Mouse (Mus musculus) heart, embryonic 11.5 days (tissue): ENCODE measurements around the gene Ccdc116. TPM values are rescaled to one million over a fixed set of nuclear protein-coding genes. Genes with fewer than 3 reads are reported as not detected.
A peak's percentile ranks its signal among the peaks of the same experiment; 100 is the strongest.

Experiments
- microRNA counts: library from miRNA; unstranded; fragments of <30 nt; microRNA quantifications from one replicate; lab custom pipeline; 2015
- microRNA-seq: library from miRNA; unstranded; fragments of <30 nt; microRNA quantifications from one replicate; pipeline ENCODE4, GENCODE M21; 2016; ENCODE audit warnings: borderline number of aligned reads
- polyA plus RNA-seq: library from polyadenylated mRNA; unstranded; fragments of >200 nt; fragmentation: Nextera tagmentation; extraction: Ambion mirVana; gene quantifications from 2 replicates; pipeline ENCODE4 v1.2.1, GENCODE M21; 2014

The Ccdc116 gene
- polyA plus RNA-seq, 1 experiment from 2014 or later, result not detected

MicroRNAs encoded within 50 kb of the gene (microRNA counts, 519-probe panel; counts per million panel counts)
- microRNA mmu-miR-130b (lab: Ali Mortazavi, UCI), result 6,454 counts per million, percentile 84 among the panel's probes with 10 or more counts
- 2,524 counts per million, percentile 8 among the panel's probes with 10 or more counts for microRNA mmu-miR-301b (lab: Ali Mortazavi, UCI)

Small RNAs within 50 kb of the gene (microRNA-seq; reads per million reads assigned to microRNA genes)
- 5,585 reads per million, percentile 94 among the genes with 10 or more reads in this experiment for gene Mir130b
- 74.9 reads per million, percentile 61 among the genes with 10 or more reads in this experiment for gene Mir301b

Other genes starting within 250 kb of the Ccdc116 start
- gene Mapk1, start 163.8 kb downstream of the Ccdc116 start, polyA plus RNA-seq, result 146 and 165 TPM in 2 replicates
- gene Ypel1, start 77.5 kb downstream of the Ccdc116 start, polyA plus RNA-seq, result 20.1 and 20.4 TPM in 2 replicates
- gene Ppil2, start 36.0 kb downstream of the Ccdc116 start, polyA plus RNA-seq, result 104 and 108 TPM in 2 replicates
- 37.0 and 41.5 TPM in 2 replicates for gene 2610318N02Rik, start 22.1 kb downstream of the Ccdc116 start, polyA plus RNA-seq
- gene Sdf2l1, start 14.8 kb downstream of the Ccdc116 start, polyA plus RNA-seq, result 61.9 and 63.6 TPM in 2 replicates
- gene Ydjc, start 2.6 kb downstream of the Ccdc116 start, polyA plus RNA-seq, result 4.6 and 5.8 TPM in 2 replicates
- 313 and 328 TPM in 2 replicates for gene Ube2l3, start 55.4 kb upstream of the Ccdc116 start, polyA plus RNA-seq
- gene Rimbp3, start 61.4 kb upstream of the Ccdc116 start, polyA plus RNA-seq, result 0.04 and 0.34 TPM in 2 replicates
- gene Hic2, start 86.3 kb upstream of the Ccdc116 start, polyA plus RNA-seq, result 4.5 and 4.8 TPM in 2 replicates
- gene Tmem191c, start 128.8 kb upstream of the Ccdc116 start, polyA plus RNA-seq, result 4.9 and 7.1 TPM in 2 replicates
- 0.61 and 2.5 TPM in 2 replicates for gene Serpind1, start 184.1 kb upstream of the Ccdc116 start, polyA plus RNA-seq